Mouse (Mus musculus) G1E (cell line): ENCODE measurements around the gene Cdh13. TPM values are rescaled to one million over a fixed set of nuclear protein-coding genes. Genes with fewer than 3 reads are reported as not detected.

Experiments
- ATAC-seq: 2 replicates; pipeline ENCODE4 v1.8.0; 2016; ENCODE audit warnings: mild to moderate bottlenecking; ENCODE audit not compliant: insufficient number of reproducible peaks, poor library complexity, low FRiP score, severe bottlenecking; ENCODE audit errors: extremely low read depth
- DNase-seq: peaks from one replicate; pipeline ENCODE4 v3.0.0; 2012; ENCODE audit warnings: low spot score
- H3K27me3 ChIP-seq: 2 replicates; pipeline ENCODE4 v1.6.1; 2012; ENCODE audit warnings: mild to moderate bottlenecking, low read length, inconsistent platforms; ENCODE audit not compliant: insufficient read depth
- H3K36me3 ChIP-seq: replicated peaks from 2 replicates; pipeline ENCODE3; 2012; ENCODE audit warnings: mild to moderate bottlenecking, inconsistent platforms
- H3K4me1 ChIP-seq: 2 replicates; pipeline ENCODE4 v1.6.1; 2012; ENCODE audit warnings: low read depth, low read length, inconsistent platforms, mixed read lengths; ENCODE audit not compliant: insufficient read depth
- H3K4me3 ChIP-seq: 2 replicates; pipeline ENCODE4 v1.5.1; 2012; ENCODE audit warnings: low read depth, mild to moderate bottlenecking, inconsistent platforms, low read length, moderate library complexity, mixed read lengths
- H3K9me3 ChIP-seq: replicated peaks from 2 replicates; pipeline ENCODE4 v1.6.1; 2012; ENCODE audit warnings: inconsistent platforms
- CTCF ChIP-seq: IDR thresholded peaks from 2 replicates; pipeline ENCODE4 v1.5.1; 2012; ENCODE audit warnings: low read depth, low read length, inconsistent platforms, mixed read lengths
- GATA1 ChIP-seq: IDR thresholded peaks from 2 replicates; pipeline ENCODE4 v1.6.1; 2012; ENCODE audit warnings: borderline replicate concordance, low read length, inconsistent platforms, mixed read lengths
- GATA2 ChIP-seq: IDR thresholded peaks from 2 replicates; pipeline ENCODE4 v1.6.1; 2012; ENCODE audit warnings: low read depth, low read length, inconsistent platforms, borderline replicate concordance
- POLR2AphosphoS5 ChIP-seq: IDR thresholded peaks from 2 replicates; pipeline ENCODE4 v1.6.1; 2012; ENCODE audit warnings: low read depth, low read length, inconsistent platforms; ENCODE audit not compliant: insufficient replicate concordance
- TAL1 ChIP-seq: conservative IDR thresholded peaks from 2 replicates; pipeline ENCODE4 v1.6.1; 2012; ENCODE audit warnings: low read depth, low read length, inconsistent platforms, mixed read lengths
- polyA plus RNA-seq: library from polyadenylated mRNA; stranded (reverse); fragments of >175 nt; gene quantifications from 2 replicates; pipeline ENCODE4 v1.2.3, GENCODE M21; 2012
- total RNA-seq, 2 experiments: library from RNA; stranded (forward) in 1 of 2; stranded (reverse) in 1 of 2; fragments of 200-1000 nt in 1 of 2; fragments of >200 nt in 1 of 2; fragmentation: Nextera tagmentation in 1 of 2; gene quantifications; 2 replicates each; pipeline ENCODE4 v1.2.3; 2014 to 2017

Cdh13 gene
- total and polyA plus RNA-seq, 3 experiments, result 0.22 TPM; not detected in 2

- no peaks in the 10 kb centered on the region for H3K36me3 ChIP-seq
- TF ChIP-seq CTCF (no peak), POLR2AphosphoS5 (no peak), GATA2 (no peak), GATA1 (no peak), TAL1 (no peak)
- ATAC-seq (no peak), DNase-seq (no peak)
- H3K27me3 ChIP-seq, result no peaks in the 10 kb centered on the region
- no peaks in the 10 kb centered on the region for H3K4me1 ChIP-seq
- H3K4me3 ChIP-seq, result no peak overlapping the region
- peaks cover 69% of the 10 kb centered on the region for H3K9me3 ChIP-seq
Measured at GRCm38 (mm10) chr8:118951766-118952741, 668.5 kb downstream of the Cdh13 start.

DNA sequence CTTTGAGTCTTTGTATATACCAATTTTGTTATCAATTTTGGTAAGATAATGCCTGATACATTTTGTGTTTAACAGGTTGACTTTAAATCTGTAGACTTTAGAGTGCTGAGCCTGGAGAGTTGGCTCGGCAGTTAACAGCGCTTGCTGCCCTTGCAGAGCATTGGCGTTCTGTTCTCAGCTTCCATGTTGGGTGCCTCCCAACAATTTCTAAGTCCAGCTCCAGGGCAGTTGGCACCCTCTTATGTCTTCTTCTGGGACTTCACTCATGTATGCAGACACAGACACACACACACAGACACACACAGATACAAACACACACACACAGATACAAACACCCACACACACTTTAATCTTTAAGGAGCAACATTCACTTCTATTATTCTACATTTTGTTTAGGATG is 672.6 kb downstream of the Cdh13 start:
- no peak overlapping the region for H3K4me3 ChIP-seq
- peaks cover 66% of the 10 kb centered on the region for H3K9me3 ChIP-seq
- no peaks in the 10 kb centered on the region for H3K4me1 ChIP-seq
- TF ChIP-seq TAL1 (no peak), GATA1 (no peak), GATA2 (no peak), CTCF (no peak), POLR2AphosphoS5 (no peak)
- no peaks in the 10 kb centered on the region for H3K27me3 ChIP-seq
- DNase-seq (no peak), ATAC-seq (no peak)
- no peaks in the 10 kb centered on the region for H3K36me3 ChIP-seq

- ATAC-seq (no peak), DNase-seq (no peak)
- H3K4me3 ChIP-seq, result no peak overlapping the region
- TF ChIP-seq GATA2 (no peak), GATA1 (no peak), POLR2AphosphoS5 (no peak), TAL1 (no peak), CTCF (no peak)
- peaks cover 71% of the 10 kb centered on the region for H3K9me3 ChIP-seq
- no peaks in the 10 kb centered on the region for H3K27me3 ChIP-seq
- no peaks in the 10 kb centered on the region for H3K4me1 ChIP-seq
- H3K36me3 ChIP-seq, result no peaks in the 10 kb centered on the region
Measured at GRCm38 (mm10) chr8:118961877-118962545, 678.5 kb downstream of the Cdh13 start.

DNA sequence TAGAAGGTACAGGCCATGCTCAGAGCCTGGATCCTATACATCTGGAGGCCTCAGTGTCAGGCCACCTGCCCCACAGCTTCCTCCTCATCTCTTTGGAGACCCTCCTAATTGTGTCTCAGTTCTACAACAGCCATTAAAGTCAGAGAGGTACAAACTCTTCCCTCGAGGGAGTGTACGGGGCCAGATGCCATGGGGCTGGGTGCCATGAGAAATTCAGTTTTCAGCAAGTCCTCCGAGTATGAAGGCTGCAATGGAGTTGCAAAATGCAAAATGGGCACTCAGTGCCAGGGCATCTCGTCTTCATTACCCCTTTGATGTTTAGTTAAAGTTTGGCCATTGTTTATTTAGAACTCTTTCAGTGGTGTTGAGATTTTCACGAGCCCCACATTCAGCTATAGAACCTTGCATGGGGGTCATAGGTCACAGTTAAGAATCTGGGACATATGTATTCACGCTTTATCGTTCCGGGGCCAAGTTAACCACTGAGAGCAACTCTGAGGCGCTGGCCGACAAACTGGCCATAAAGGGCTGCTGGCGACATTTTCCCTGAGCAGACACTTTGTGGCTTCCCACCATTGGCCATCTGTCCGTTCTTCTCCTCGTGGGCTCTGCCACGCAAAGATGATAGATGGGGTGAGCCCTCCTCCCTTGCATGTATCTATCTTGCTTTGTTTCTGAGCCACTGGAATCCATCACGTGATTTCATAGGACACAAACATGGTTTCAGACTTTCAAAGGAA is 681.7 kb downstream of the Cdh13 start:
- ATAC-seq (no peak), DNase-seq (no peak)
- TF ChIP-seq POLR2AphosphoS5 (no peak), GATA1 (no peak), TAL1 (no peak), GATA2 (no peak), CTCF (no peak)
- peaks cover 76% of the 10 kb centered on the region for H3K9me3 ChIP-seq
- no peaks in the 10 kb centered on the region for H3K4me1 ChIP-seq
- H3K36me3 ChIP-seq, result no peaks in the 10 kb centered on the region
- no peak overlapping the region for H3K4me3 ChIP-seq
- H3K27me3 ChIP-seq, result no peaks in the 10 kb centered on the region

DNA sequence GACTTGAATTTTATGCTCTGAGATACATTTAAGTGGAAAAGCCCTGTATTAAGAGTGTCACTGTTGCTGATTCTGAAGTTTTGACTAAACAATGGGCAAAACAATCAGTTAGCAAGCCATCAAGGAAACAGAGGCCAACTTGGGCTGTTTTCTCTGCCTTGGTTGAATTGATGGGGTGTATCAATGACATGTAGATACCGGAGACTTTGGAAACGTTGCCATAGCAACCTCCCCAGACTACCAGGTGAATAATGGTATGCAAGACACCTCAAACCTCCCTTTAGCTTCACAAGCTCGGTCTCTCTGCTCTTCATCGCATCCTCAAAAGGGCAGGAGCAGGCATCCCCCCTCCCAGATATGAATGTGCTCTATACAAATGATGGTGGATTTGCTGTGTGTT is 685.4 kb downstream of the Cdh13 start:
- Histone ChIP-seq H3K4me1 (no peaks in the 10 kb centered on the region), H3K36me3 (no peaks in the 10 kb centered on the region), H3K4me3 (no peak overlapping the region), H3K9me3 (peaks cover 78% of the 10 kb centered on the region), H3K27me3 (no peaks in the 10 kb centered on the region)
- ATAC-seq (no peak), DNase-seq (no peak)
- TF ChIP-seq TAL1, result no peak
- TF ChIP-seq CTCF, result no peak
- TF ChIP-seq GATA1, result no peak
- no peak for TF ChIP-seq POLR2AphosphoS5

DNA sequence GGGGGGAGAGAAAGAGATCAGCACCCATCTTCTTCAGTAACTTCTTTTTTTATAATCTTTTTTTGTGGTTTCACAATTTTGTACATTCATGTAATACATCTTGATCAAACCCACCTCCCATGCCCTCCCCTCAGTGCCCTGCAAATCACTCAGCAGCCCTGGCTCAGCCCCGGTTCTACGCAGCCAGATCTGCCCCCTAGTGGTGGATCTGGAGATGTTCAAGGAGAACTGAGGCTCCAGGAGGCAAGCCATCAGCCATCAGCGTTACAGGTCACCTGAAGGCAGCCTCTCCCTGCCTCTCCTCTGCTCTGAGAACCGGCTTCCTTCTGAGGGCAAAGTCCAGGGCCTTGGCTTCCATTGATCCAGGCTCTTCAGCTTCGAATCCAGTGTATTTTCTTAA is 696.3 kb downstream of the Cdh13 start:
- no peaks in the 10 kb centered on the region for H3K36me3 ChIP-seq
- peaks cover 88% of the 10 kb centered on the region for H3K9me3 ChIP-seq
- DNase-seq, result no peak

More for the DNA sequence above, 696.3 kb downstream of the Cdh13 start:
- Histone ChIP-seq H3K4me1 (no peaks in the 10 kb centered on the region), H3K4me3 (no peak overlapping the region), H3K27me3 (no peaks in the 10 kb centered on the region)
- ATAC-seq, result no peak
- TF ChIP-seq GATA1, result no peak
- TF ChIP-seq GATA2, result no peak
- no peak for TF ChIP-seq TAL1
- no peak for TF ChIP-seq CTCF
- TF ChIP-seq POLR2AphosphoS5, result no peak
